Mouse (Mus musculus): Measurements from ENCODE around the gene Morn2. TPM values are rescaled to one million over a fixed set of nuclear protein-coding genes. Genes with fewer than 3 reads are reported as not detected.
"Not testable (repeated sequence)": the region's sequence is repeated elsewhere in the genome, so short reads cannot be mapped to it uniquely, and the experiment has no call there.

Gene Morn2
- polyA plus RNA-seq (2012; rRNA removed), result 3.9 and 4.3 TPM in 2 replicates

- peak; percentile 73 for DNase-seq (ENCODE audit: low read depth, low spot score)
- WGBS, result 1% methylated on average over 35 of the region's 35 CpGs
These were observed at the start of gene Morn2, which contains the start of gene Dhx57 for GRCm38 (mm10) chr17:80290074-80290657. Gene Morn2 (plus strand): TSS chr17:80290203. Gene Dhx57 (minus strand): TSS chr17:80290476.

- 94% methylated on average over 9 of the region's 9 CpGs for WGBS
- DNase-seq (ENCODE audit: low read depth, low spot score), result no peak
These were observed 48.4 kb upstream of the Morn2 start for GRCm38 (mm10) chr17:80241594-80241993.

- DNase-seq (ENCODE audit: low read depth, low spot score), result no peak
- 76% methylated on average over 13 of the region's 13 CpGs for WGBS
These were observed 46.9 kb upstream of the Morn2 start for GRCm38 (mm10) chr17:80243116-80243515.

GRCm38 (mm10) chr17:80252757-80253525 lies 37.1 kb upstream of the Morn2 start:
- WGBS, result 83% methylated on average over 13 of the region's 13 CpGs
- no peak for DNase-seq (ENCODE audit: low read depth, low spot score)

DNA sequence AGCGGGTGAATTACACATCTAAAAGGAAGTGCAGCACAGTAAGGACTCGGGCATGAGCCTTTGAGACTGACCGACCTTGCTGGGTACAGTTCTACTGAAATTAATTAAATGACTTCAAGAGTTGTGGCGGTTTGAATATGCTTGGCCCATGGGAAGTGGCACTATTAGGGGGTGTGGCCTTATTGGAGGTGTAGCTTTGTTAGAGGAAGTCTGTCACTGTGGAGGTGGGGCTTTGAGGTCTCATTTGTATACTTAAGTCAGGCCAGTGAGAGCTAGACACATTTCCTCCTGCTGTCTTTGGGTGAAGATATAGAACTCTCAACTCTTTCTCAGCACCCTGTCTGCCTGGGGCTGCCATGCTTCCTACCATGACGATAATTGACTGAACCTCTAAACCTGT lies 35.6 kb upstream of the Morn2 start:
- no peak for DNase-seq (ENCODE audit: low read depth, low spot score)
- WGBS, result 98% methylated on average over 5 of the region's 5 CpGs

- DNase-seq (ENCODE audit: low read depth, low spot score), result no peak
- WGBS, result 37% methylated on average over 13 of the region's 13 CpGs
These were observed 34.8 kb upstream of the Morn2 start for GRCm38 (mm10) chr17:80255208-80255607.

GRCm38 (mm10) chr17:80267065-80267464 lies 22.9 kb upstream of the Morn2 start:
- 92% methylated on average over 4 of the region's 4 CpGs for WGBS
- DNase-seq (ENCODE audit: low read depth, low spot score), result no peak

DNA sequence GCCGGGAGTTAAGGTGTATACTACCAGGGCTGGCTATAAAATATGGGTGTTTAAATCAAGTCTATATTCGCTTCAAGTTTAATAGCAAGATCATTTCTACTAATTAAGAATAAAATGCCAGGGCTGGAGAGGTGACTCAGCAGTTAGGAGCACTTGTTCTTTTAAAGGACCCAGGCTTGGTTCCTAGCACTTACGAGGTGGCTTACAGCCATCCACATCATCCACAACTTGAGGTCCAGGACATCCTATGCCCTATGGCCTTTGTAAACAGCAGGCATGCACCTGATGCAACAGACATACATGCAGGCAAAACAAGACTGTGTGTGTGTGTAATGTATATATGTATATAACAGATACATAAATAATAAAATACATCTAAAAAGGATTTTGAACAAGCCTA lies 21.9 kb upstream of the Morn2 start:
- 96% methylated on average over 3 of the region's 3 CpGs for WGBS
- no peak for DNase-seq (ENCODE audit: low read depth, low spot score)

- WGBS, result 96% methylated on average over 7 of the region's 7 CpGs
These were observed 19.4 kb upstream of the Morn2 start for GRCm38 (mm10) chr17:80270622-80271021.

GRCm38 (mm10) chr17:80278255-80278654 lies 11.7 kb upstream of the Morn2 start:
- WGBS, result 86% methylated on average over 4 of the region's 4 CpGs
- DNase-seq (ENCODE audit: low read depth, low spot score), result no peak

More at GRCm38 (mm10) chr17:80270622-80271021, 19.4 kb upstream of the Morn2 start:
- not testable (repeated sequence) for DNase-seq (ENCODE audit: low read depth, low spot score)

DNA sequence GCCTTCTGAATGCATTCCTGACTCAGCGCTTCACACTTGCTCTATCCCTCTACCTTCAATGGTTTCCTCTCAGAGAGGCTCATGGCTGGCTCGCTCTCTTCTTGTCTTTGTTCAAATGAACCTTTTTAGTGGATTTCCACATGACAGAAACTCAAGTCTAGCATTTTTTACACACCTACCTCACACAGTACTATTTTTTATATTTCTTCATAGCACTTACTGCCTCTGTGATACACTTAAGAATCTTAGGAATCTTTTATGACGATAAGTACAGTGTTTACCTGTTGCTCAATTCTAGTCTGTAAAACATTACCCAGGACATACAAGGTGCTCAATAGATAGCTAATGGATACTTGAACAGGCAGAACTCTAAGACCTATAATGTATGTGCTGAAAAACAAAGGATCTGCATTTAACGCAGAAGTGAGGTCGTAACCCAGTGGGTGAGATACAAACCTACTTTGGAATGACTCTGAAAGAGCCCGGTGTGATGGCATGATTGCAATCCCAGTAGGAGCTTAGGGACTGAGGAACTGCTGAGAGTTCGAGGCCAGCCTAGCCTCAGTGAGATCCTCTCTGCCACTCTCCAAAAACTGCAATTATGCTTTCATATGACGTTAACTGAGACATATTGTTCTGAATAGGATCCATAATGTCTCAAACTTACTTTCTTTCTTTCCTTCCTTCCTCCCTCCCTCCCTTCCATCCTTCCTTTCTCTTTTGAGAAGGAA lies 10.5 kb upstream of the Morn2 start:
- DNase-seq (ENCODE audit: low read depth, low spot score), result no peak
- 88% methylated on average over 8 of the region's 8 CpGs for whole genome bisulfite sequencing

- DNase-seq (ENCODE audit: low read depth, low spot score), result no peak
- WGBS, result 83% methylated on average over 4 of the region's 4 CpGs
These were observed 5.6 kb upstream of the Morn2 start for GRCm38 (mm10) chr17:80284446-80284845.

DNA sequence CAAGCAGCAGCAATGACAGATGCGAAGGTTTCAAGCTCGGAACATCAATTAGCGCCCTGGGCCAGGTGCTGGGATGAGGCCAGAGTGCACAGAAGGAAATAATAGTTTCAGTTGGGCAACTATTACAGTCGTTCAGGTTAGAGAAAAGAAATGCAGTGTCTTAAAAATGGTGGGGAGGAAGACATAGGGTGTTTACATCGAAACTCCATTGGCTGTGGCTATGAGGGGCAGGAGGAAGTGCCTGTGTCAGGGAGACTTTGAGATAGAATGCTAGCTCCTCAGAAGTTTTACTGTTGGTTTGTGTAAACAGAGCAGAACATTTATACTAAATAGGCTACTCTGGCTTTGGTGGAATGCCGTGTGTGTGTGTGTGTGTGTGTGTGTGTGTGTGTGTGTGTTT lies 2.0 kb upstream of the Morn2 start:
- 48% methylated on average over 6 of the region's 6 CpGs for WGBS
- no peak for DNase-seq (ENCODE audit: low read depth, low spot score)

DNA sequence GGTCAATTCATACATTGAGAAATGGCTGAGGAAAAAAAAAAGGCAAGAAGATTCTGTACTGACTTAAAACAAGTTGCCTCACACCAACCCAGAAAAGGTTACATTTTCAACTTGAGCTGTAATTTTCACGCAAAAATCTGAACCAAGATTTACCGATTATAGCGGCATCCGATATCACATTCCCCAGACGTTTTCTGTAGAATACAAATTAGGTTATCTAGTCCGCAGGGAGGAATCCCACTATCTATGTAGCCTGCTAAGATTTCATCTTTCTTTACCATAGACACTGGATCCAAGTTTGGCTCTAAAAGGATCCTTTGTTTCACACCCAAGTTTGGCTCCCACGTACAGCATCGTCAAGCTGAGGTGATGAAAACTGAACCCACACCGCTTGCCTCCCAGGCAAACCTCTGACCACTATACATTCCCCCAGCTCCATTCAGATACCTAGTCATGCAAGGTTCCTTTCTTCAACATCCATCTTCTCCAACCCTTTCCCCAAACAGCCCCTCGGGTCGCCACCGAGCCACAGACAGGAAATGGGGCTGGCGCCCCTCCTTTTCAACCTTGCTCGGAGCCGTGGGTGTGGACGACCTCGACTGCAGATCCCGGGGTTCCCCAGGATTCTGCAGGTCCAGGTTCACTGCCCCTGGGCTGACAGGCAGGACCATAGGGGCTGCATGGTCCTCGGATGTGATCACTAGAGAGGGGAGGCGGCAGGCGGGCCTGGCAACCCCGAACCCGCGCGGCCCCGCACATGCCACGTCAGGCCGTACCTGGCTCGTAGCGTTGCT lies 526 bp upstream of the Morn2 start:
- DNase-seq (ENCODE audit: low read depth, low spot score), result no peak
- WGBS, result under 1% methylated on average over 30 of the region's 30 CpGs

GRCm38 (mm10) chr17:80291148-80291547 lies 1.1 kb downstream of the Morn2 start:
- WGBS, result 22% methylated on average over 2 of the region's 2 CpGs
- no peak for DNase-seq (ENCODE audit: low read depth, low spot score)

- 84% methylated on average over 5 of the region's 5 CpGs for WGBS
- no peak for DNase-seq (ENCODE audit: low read depth, low spot score)
These were observed 5.3 kb downstream of the Morn2 start for GRCm38 (mm10) chr17:80295258-80295657.

GRCm38 (mm10) chr17:80298844-80299243 lies 8.8 kb downstream of the Morn2 start:
- 88% methylated on average over 5 of the region's 5 CpGs for WGBS
- no peak for DNase-seq (ENCODE audit: low read depth, low spot score)

GRCm38 (mm10) chr17:80307251-80307650 lies 17.2 kb downstream of the Morn2 start, which contains the start of gene Arhgef33:
Gene Arhgef33 (plus strand): TSS chr17:80307407.
- DNase-seq (ENCODE audit: low read depth, low spot score), result no peak
- WGBS, result 97% methylated on average over 1 of the region's 1 CpGs

GRCm38 (mm10) chr17:80311761-80312160 lies 21.8 kb downstream of the Morn2 start:
- DNase-seq (ENCODE audit: low read depth, low spot score), result no peak
- 62% methylated on average over 9 of the region's 9 CpGs for WGBS

DNA sequence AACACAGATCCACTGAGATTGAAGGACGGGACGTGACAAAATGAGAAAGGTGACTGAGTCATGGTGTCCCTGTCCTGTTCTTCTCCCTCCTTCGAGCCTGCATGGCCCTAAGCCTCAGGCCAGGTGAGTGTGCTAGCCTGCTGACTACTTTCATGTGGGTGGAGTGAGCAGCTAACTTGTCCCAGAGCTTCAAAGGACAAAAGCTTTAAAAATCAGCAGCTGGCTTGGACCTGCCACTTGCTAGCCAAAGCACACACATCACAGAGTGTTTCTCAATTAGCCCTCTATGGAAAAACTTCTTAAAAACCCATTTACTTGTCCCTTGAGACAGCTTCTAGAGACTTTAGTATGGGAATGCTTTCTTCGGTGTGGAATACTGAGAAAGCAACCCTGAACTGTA lies 22.4 kb downstream of the Morn2 start:
- 81% methylated on average over 4 of the region's 4 CpGs for WGBS
- DNase-seq (ENCODE audit: low read depth, low spot score), result no peak

All from large intestine, adult 2 months (tissue).